Mouse (Mus musculus) MEL (cell line): Measurements from ENCODE around the gene Mrps26. TPM values are rescaled to one million over a fixed set of nuclear protein-coding genes. Genes with fewer than 3 reads are reported as not detected.

ENCODE experiments used
- DNase-seq: peaks from one replicate; pipeline ENCODE4 v3.0.0; 2011; ENCODE audit warnings: low read depth, low spot score
- H3K27ac ChIP-seq: 2 replicates; pipeline ENCODE4 v1.5.1; 2012; ENCODE audit warnings: low read depth, mild to moderate bottlenecking, control low read depth, low read length, moderate library complexity; ENCODE audit not compliant: control insufficient read depth
- H3K27me3 ChIP-seq, 2 experiments: fragments of 150-350 bp in 1 of 2; sonication (generic) in 1 of 2; 2 replicates each; pipeline ENCODE4 v1.6.1; 2012; ENCODE audit warnings: low read length in 2 of 2, mild to moderate bottlenecking in 2 of 2, improper control_type of control experiment in 1 of 2, moderate library complexity in 1 of 2; ENCODE audit not compliant: insufficient read depth in 2 of 2, control insufficient read depth in 1 of 2
- H3K36me3 ChIP-seq, 2 experiments: 2 replicates each; pipeline ENCODE4 v1.6.1; 2012 to 2014; ENCODE audit warnings: low read length in 2 of 2, improper control_type of control experiment in 1 of 2, inconsistent platforms in 1 of 2, mild to moderate bottlenecking in 1 of 2; ENCODE audit not compliant: insufficient read depth in 2 of 2, control insufficient read depth in 1 of 2
- H3K4me1 ChIP-seq, 2 experiments: fragments of 150-350 bp in 1 of 2; sonication (generic) in 1 of 2; 2 replicates each; pipeline ENCODE4 v1.6.1; 2012; ENCODE audit warnings: low read length in 2 of 2, improper control_type of control experiment in 1 of 2, mild to moderate bottlenecking in 1 of 2; ENCODE audit not compliant: insufficient read depth in 2 of 2, control insufficient read depth in 1 of 2
- H3K4me3 ChIP-seq, 2 experiments: fragments of 150-350 bp in 1 of 2; sonication (generic) in 1 of 2; 2 replicates each; pipeline ENCODE4 v1.5.1; 2012; ENCODE audit warnings: low read depth in 2 of 2, low read length in 2 of 2, mild to moderate bottlenecking in 2 of 2, moderate library complexity in 2 of 2, control low read depth in 1 of 2, improper control_type of control experiment in 1 of 2; ENCODE audit not compliant: control insufficient read depth in 1 of 2, insufficient read depth in 1 of 2
- H3K79me2 ChIP-seq: 2 replicates; pipeline ENCODE4 v1.6.1; 2012; ENCODE audit warnings: mild to moderate bottlenecking, low read length, moderate library complexity; ENCODE audit not compliant: control insufficient read depth, poor library complexity, insufficient read depth
- H3K9ac ChIP-seq: 2 replicates; pipeline ENCODE4 v1.6.1; 2012; ENCODE audit warnings: low read depth, mild to moderate bottlenecking, control low read depth, low read length, moderate library complexity; ENCODE audit not compliant: control insufficient read depth, poor library complexity, severe bottlenecking
- H3K9me3 ChIP-seq: fragments of 150-350 bp; sonication (generic); replicated peaks from 2 replicates; pipeline ENCODE4 v1.6.1; 2012; ENCODE audit warnings: mild to moderate bottlenecking, low read length, improper control_type of control experiment, moderate library complexity; ENCODE audit not compliant: insufficient read depth
- CHD1 ChIP-seq: IDR thresholded peaks from 2 replicates; pipeline ENCODE4 v1.6.1; 2012; ENCODE audit warnings: low read depth, mild to moderate bottlenecking, inconsistent platforms, low read length, improper control_type of control experiment
- CTCF ChIP-seq, 3 experiments: IDR thresholded peaks in 2 of 3; conservative IDR thresholded peaks in 1 of 3; 2 replicates each; pipeline ENCODE4 v1.5.1; 2011 to 2012; ENCODE audit warnings: low read length in 3 of 3, low read depth in 2 of 3, mild to moderate bottlenecking in 2 of 3, improper control_type of control experiment in 1 of 3, inconsistent platforms in 1 of 3, mixed read lengths in 1 of 3, moderate library complexity in 1 of 3; ENCODE audit not compliant: control insufficient read depth in 1 of 3, insufficient read depth in 1 of 3, poor library complexity in 1 of 3, severe bottlenecking in 1 of 3
- E2F4 ChIP-seq: IDR thresholded peaks from 2 replicates; pipeline ENCODE4 v1.6.1; 2011; ENCODE audit warnings: low read depth, low read length, improper control_type of control experiment, borderline replicate concordance
- EP300 ChIP-seq, 2 experiments: IDR thresholded peaks; 2 replicates each; pipeline ENCODE4 v1.6.1; 2011; ENCODE audit warnings: improper control_type of control experiment in 2 of 2, low read length in 2 of 2, low read depth in 1 of 2, mild to moderate bottlenecking in 1 of 2
- ETS1 ChIP-seq: IDR thresholded peaks from 2 replicates; pipeline ENCODE4 v1.6.1; 2012; ENCODE audit warnings: low read depth, mild to moderate bottlenecking, inconsistent platforms, low read length, improper control_type of control experiment, moderate library complexity
- GABPA ChIP-seq: IDR thresholded peaks from 2 replicates; pipeline ENCODE4 v1.6.1; 2012; ENCODE audit warnings: low read depth, mild to moderate bottlenecking, inconsistent platforms, low read length, improper control_type of control experiment, moderate library complexity
- GATA1 ChIP-seq: IDR thresholded peaks from 2 replicates; pipeline ENCODE4 v1.6.1; 2011; ENCODE audit warnings: low read depth, low read length, improper control_type of control experiment
- JUND ChIP-seq: IDR thresholded peaks from 2 replicates; pipeline ENCODE4 v1.6.1; 2011; ENCODE audit warnings: low read depth, mild to moderate bottlenecking, improper control_type of control experiment, low read length
- KAT2A ChIP-seq: conservative IDR thresholded peaks from 2 replicates; pipeline ENCODE4 v1.6.1; 2012; ENCODE audit warnings: low read depth, low read length, improper control_type of control experiment, inconsistent platforms
- MAX ChIP-seq: IDR thresholded peaks from 2 replicates; pipeline ENCODE4 v1.6.1; 2011; ENCODE audit warnings: low read length, improper control_type of control experiment
- MAZ ChIP-seq: IDR thresholded peaks from 2 replicates; pipeline ENCODE4 v1.6.1; 2012; ENCODE audit warnings: low read depth, mild to moderate bottlenecking, inconsistent platforms, low read length, improper control_type of control experiment
- MEF2A ChIP-seq: IDR thresholded peaks from 2 replicates; pipeline ENCODE4 v1.6.1; 2014; ENCODE audit warnings: low read depth, mild to moderate bottlenecking, inconsistent platforms, low read length, improper control_type of control experiment; ENCODE audit not compliant: poor library complexity, insufficient replicate concordance, severe bottlenecking; ENCODE audit errors: extremely low read depth
- MYC ChIP-seq: IDR thresholded peaks from 2 replicates; pipeline ENCODE4 v1.6.1; 2011; ENCODE audit warnings: low read depth, mild to moderate bottlenecking, low read length, improper control_type of control experiment, moderate library complexity
- NELFE ChIP-seq: IDR thresholded peaks from 2 replicates; pipeline ENCODE4 v1.6.1; 2011; ENCODE audit warnings: low read depth, low read length, improper control_type of control experiment
- NRF1 ChIP-seq: IDR thresholded peaks from 2 replicates; pipeline ENCODE4 v1.6.1; 2014; ENCODE audit warnings: low read depth, mild to moderate bottlenecking, inconsistent platforms, low read length, improper control_type of control experiment, moderate library complexity; ENCODE audit not compliant: poor library complexity, insufficient read depth, severe bottlenecking
- POLR2A ChIP-seq, 2 experiments: IDR thresholded peaks; 2 replicates each; pipeline ENCODE4 v1.6.1; 2011 to 2012; ENCODE audit warnings: low read length in 2 of 2, mild to moderate bottlenecking in 2 of 2, control low read depth in 1 of 2, improper control_type of control experiment in 1 of 2, low read depth in 1 of 2, moderate library complexity in 1 of 2; ENCODE audit not compliant: control insufficient read depth in 1 of 2, insufficient read depth in 1 of 2, poor library complexity in 1 of 2
- SIN3A ChIP-seq: IDR thresholded peaks from 2 replicates; pipeline ENCODE4 v1.6.1; 2012; ENCODE audit warnings: low read length, improper control_type of control experiment, inconsistent platforms
- SMC3 ChIP-seq: IDR thresholded peaks from 2 replicates; pipeline ENCODE4 v1.6.1; 2011; ENCODE audit warnings: low read depth, low read length, improper control_type of control experiment
- TAL1 ChIP-seq: IDR thresholded peaks from 2 replicates; pipeline ENCODE4 v1.6.1; 2012; ENCODE audit warnings: mild to moderate bottlenecking, inconsistent platforms, low read length, moderate library complexity, mixed read lengths
- UBTF ChIP-seq: IDR thresholded peaks from 2 replicates; pipeline ENCODE4 v1.6.1; 2012; ENCODE audit warnings: low read depth, mild to moderate bottlenecking, inconsistent platforms, low read length, improper control_type of control experiment, moderate library complexity, borderline replicate concordance; ENCODE audit not compliant: insufficient read depth
- USF1 ChIP-seq: IDR thresholded peaks from 2 replicates; pipeline ENCODE4 v1.6.1; 2014; ENCODE audit warnings: low read depth, mild to moderate bottlenecking, inconsistent platforms, low read length, improper control_type of control experiment, moderate library complexity
- USF2 ChIP-seq, 2 experiments: IDR thresholded peaks; 2 replicates each; pipeline ENCODE4 v1.6.1; 2011 to 2012; ENCODE audit warnings: improper control_type of control experiment in 2 of 2, low read length in 2 of 2, borderline replicate concordance in 1 of 2, inconsistent platforms in 1 of 2, low read depth in 1 of 2, mild to moderate bottlenecking in 1 of 2; ENCODE audit not compliant: insufficient read depth in 1 of 2
- ZC3H11A ChIP-seq: IDR thresholded peaks from 2 replicates; pipeline ENCODE4 v1.6.1; 2012; ENCODE audit warnings: low read depth, mild to moderate bottlenecking, inconsistent platforms, low read length, improper control_type of control experiment
- ZKSCAN1 ChIP-seq: IDR thresholded peaks from 2 replicates; pipeline ENCODE4 v1.6.1; 2012; ENCODE audit warnings: low read depth, mild to moderate bottlenecking, inconsistent platforms, low read length, improper control_type of control experiment, moderate library complexity
- ZMIZ1 ChIP-seq: IDR thresholded peaks from 2 replicates; pipeline ENCODE4 v1.6.1; 2012; ENCODE audit warnings: low read depth, mild to moderate bottlenecking, inconsistent platforms, low read length, improper control_type of control experiment, moderate library complexity
- ZNF384 ChIP-seq: IDR thresholded peaks from 2 replicates; pipeline ENCODE4 v1.6.1; 2012; ENCODE audit warnings: low read depth, mild to moderate bottlenecking, inconsistent platforms, low read length, improper control_type of control experiment
- polyA plus RNA-seq, 2 experiments: library from polyadenylated mRNA; stranded (reverse) in 1 of 2; unstranded in 1 of 2; fragments of >175 nt in 1 of 2; fragments of >200 nt in 1 of 2; gene quantifications; 2 replicates each; pipeline versions ENCODE4 v1.2.1 to v1.2.4; 2012; ENCODE audit warnings: low replicate concordance in 2 of 2, low read depth in 1 of 2; ENCODE audit not compliant: insufficient read length in 2 of 2, insufficient read depth in 1 of 2, missing spikeins in 1 of 2
- total RNA-seq: library from RNA; depleted of rRNA; stranded (reverse); fragments of 300-350 nt; gene quantifications from 2 replicates; pipeline ENCODE4 v1.2.3, GENCODE M21; 2012

Gene Mrps26
- total and polyA plus RNA-seq, 3 experiments, result 121 to 154 TPM; not detected in 1

- TF ChIP-seq ETS1, result peak; percentile 92
These were observed 34.1 kb downstream of the Mrps26 start (continued) for GRCm38 (mm10) chr2:130597601-130598010.

- Histone ChIP-seq H3K79me2 (no peaks in the 10 kb centered on the region), H3K36me3 (peaks cover 0 to 36% of the 10 kb centered on the region in 2 experiments)
- no peak for DNase-seq
These were observed 34.9 kb downstream of the Mrps26 start for GRCm38 (mm10) chr2:130598399-130598798.

GRCm38 (mm10) chr2:130602195-130602594 is 38.7 kb downstream of the Mrps26 start:
- no peak for DNase-seq
- Histone ChIP-seq H3K79me2 (no peaks in the 10 kb centered on the region), H3K9ac (no peak overlapping the region), H3K27ac (no peak overlapping the region), H3K4me3 (no peak overlapping the region), H3K36me3 (peaks cover 2 to 12% of the 10 kb centered on the region in 2 experiments), H3K9me3 (no peaks in the 10 kb centered on the region), H3K4me1 (peaks cover 5 to 15% of the 10 kb centered on the region in 2 experiments), H3K27me3 (no peaks in the 10 kb centered on the region)
- TF ChIP-seq SMC3, result no peak
- TF ChIP-seq ZNF384, result no peak
- no peak for TF ChIP-seq NRF1
- TF ChIP-seq ZMIZ1, result no peak
- no peak for TF ChIP-seq USF2 (IDR thresholded peaks at IDR 0.05; ENCODE audit: borderline replicate concordance in 1 of 2, insufficient read depth in 1 of 2, low read depth in 1 of 2, low read length in 2 of 2)
- TF ChIP-seq KAT2A, result no peak
- no peak for TF ChIP-seq GABPA
- TF ChIP-seq NELFE, result no peak
- no peak for TF ChIP-seq JUND
- TF ChIP-seq MAX, result no peak
- no peak for TF ChIP-seq E2F4
- no peak for TF ChIP-seq EP300 (IDR thresholded peaks at IDR 0.05; ENCODE audit: low read depth in 1 of 2, low read length in 2 of 2)
- no peak for TF ChIP-seq MEF2A
- TF ChIP-seq UBTF, result no peak
- no peak for TF ChIP-seq MYC
- no peak for TF ChIP-seq SIN3A
- TF ChIP-seq CHD1, result no peak

More at GRCm38 (mm10) chr2:130598399-130598798, 34.9 kb downstream of the Mrps26 start:
- H3K27me3 ChIP-seq, result no peaks in the 10 kb centered on the region
- peaks cover 27 to 34% of the 10 kb centered on the region in 2 experiments for H3K4me1 ChIP-seq
- no peak for TF ChIP-seq NELFE
- TF ChIP-seq JUND, result no peak
- TF ChIP-seq USF1, result no peak
- no peak for TF ChIP-seq USF2 (IDR thresholded peaks at IDR 0.05; ENCODE audit: borderline replicate concordance in 1 of 2, insufficient read depth in 1 of 2, low read depth in 1 of 2, low read length in 2 of 2)
- no peak for TF ChIP-seq ETS1
- TF ChIP-seq GATA1, result no peak
- no peak for TF ChIP-seq POLR2A (IDR thresholded peaks at IDR 0.05; ENCODE audit: control insufficient read depth in 1 of 2, insufficient read depth in 1 of 2, low read depth in 1 of 2, low read length in 2 of 2, poor library complexity in 1 of 2)
- TF ChIP-seq CTCF (IDR thresholded peaks at IDR 0.05 in 2 of 3, conservative IDR thresholded peaks at IDR 0.05 in 1 of 3; ENCODE audit: control insufficient read depth in 1 of 3, insufficient read depth in 1 of 3, low read depth in 2 of 3, low read length in 3 of 3, poor library complexity in 1 of 3, severe bottlenecking in 1 of 3), result no peak
- no peak for TF ChIP-seq TAL1
- no peak for TF ChIP-seq CHD1
- TF ChIP-seq ZKSCAN1, result no peak
- TF ChIP-seq MAZ, result no peak
- TF ChIP-seq ZC3H11A, result no peak
- no peak for TF ChIP-seq KAT2A
- no peak for TF ChIP-seq E2F4
- no peak for TF ChIP-seq EP300 (IDR thresholded peaks at IDR 0.05; ENCODE audit: low read depth in 1 of 2, low read length in 2 of 2)
- H3K9ac ChIP-seq, result no peak overlapping the region
- H3K4me3 ChIP-seq, result no peak overlapping the region
- H3K9me3 ChIP-seq, result no peaks in the 10 kb centered on the region
- H3K27ac ChIP-seq, result peak overlapping the region; percentile 18; the same call in 1 of the 2 replicates
